8 mouse cellular contexts compared by ENCODE assay signal in the genomic region with DNA sequence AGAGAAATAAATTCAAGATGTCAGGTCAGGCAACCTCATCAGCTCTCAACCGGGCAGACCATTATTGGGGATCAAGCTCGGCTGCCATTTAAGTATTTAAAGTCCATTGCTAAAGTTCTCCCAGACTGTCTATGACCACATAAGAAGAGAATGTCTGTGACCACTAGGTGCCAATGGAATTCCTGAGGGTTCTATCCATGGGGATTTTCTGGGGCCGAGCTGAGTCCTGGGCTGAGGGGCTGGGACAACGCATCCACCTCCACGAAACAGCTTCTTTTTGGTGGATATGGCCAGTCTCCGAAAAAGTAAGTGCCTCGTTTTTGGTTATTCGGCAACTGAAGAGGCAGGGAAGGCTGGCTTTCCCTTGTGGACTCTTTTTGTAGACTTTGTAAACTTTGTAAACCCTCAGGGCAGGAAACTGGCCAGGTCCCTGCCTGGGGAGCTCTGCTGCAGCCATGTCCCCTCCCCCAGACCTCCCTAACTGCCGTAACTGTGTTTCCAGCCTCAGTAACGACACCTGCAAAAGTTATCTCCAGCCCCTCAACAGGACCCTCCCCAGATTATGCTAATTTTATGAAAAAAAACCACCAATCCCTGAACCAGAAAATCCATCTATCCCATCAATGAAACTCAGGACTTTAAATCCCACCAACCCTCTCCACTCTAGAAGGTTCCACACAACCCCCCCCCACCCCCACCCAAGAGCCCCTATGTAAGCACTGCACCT. TPM values are rescaled to one million over a fixed set of nuclear protein-coding genes. Genes with fewer than 3 reads are reported as not detected.
DNase-seq lines count a peak whose midpoint lies in the region; ATAC-seq and TF ChIP-seq lines count a peak whose summit lies in the region.

A gene (plus strand): TSS at position 200 of the 727 bp plus-strand sequence.

- no peak for TF ChIP-seq CTCF in bone marrow macrophage, adult 2 months (IDR thresholded peaks at IDR 0.05; ENCODE audit: low read depth, low read length)

- peaks cover 21% of the 10 kb centered on the region for H3K4me1 ChIP-seq in bone marrow macrophage, adult 2 months (ENCODE audit: control insufficient read depth, insufficient read depth, low read length)
- peaks cover 9% of the 10 kb centered on the region for H3K4me1 ChIP-seq in midbrain, embryonic 12.5 days

- 0 out of 2 replicates have a peak, but pooled peaks cover 4% of the 10 kb centered on the region for H3K36me3 ChIP-seq in midbrain, embryonic 12.5 days

- H3K4me2 ChIP-seq in midbrain, embryonic 12.5 days (replicated peaks): no peak within 1 kb of the TSS

- peaks cover 7% of the 10 kb centered on the region for H3K27me3 ChIP-seq in midbrain, embryonic 12.5 days

- no peak within 1 kb of the TSS for H3K9ac ChIP-seq in midbrain, embryonic 12.5 days (replicated peaks)

- no peak for ATAC-seq in granulocyte monocyte progenitor cell, adult 5-6 weeks (replicated peaks; ENCODE audit: poor library complexity, severe bottlenecking)
- no peak for ATAC-seq in midbrain, embryonic 12.5 days (ENCODE audit: low FRiP score, low read depth)

- TF ChIP-seq POLR2A in bone marrow macrophage, adult 2 months (IDR thresholded peaks at IDR 0.05; ENCODE audit: borderline replicate concordance, low read depth, low read length): no peak

- WGBS in midbrain, embryonic 12.5 days: 81% methylated on average over 10 of the region's 10 CpGs

- DNase-seq in layer of hippocampus, adult 8-10 months (ENCODE audit: low spot score in 2 of 2): no peak
- DNase-seq in layer of hippocampus, adult 11-12 months (ENCODE audit: low spot score): no peak
- DNase-seq in layer of hippocampus, postnatal 14 days (ENCODE audit: low spot score in 2 of 2): no peak
- DNase-seq in MN1 (ENCODE audit: low spot score): no peak
- no peak for DNase-seq in kidney, postnatal 10 days

- no peak within 1 kb of the TSS for H3K27ac ChIP-seq in bone marrow macrophage, adult 2 months (ENCODE audit: insufficient read depth, low read depth, low read length)
- no peak within 1 kb of the TSS for H3K27ac ChIP-seq in midbrain, embryonic 12.5 days (replicated peaks)

- H3K4me3 ChIP-seq in bone marrow macrophage, adult 2 months (ENCODE audit: insufficient read depth, low read length): no peak within 1 kb of the TSS
- no peak within 1 kb of the TSS for H3K4me3 ChIP-seq in midbrain, embryonic 12.5 days

- H3K9me3 ChIP-seq in midbrain, embryonic 12.5 days: no peaks in the 10 kb centered on the region

RNA-seq across cellular contexts. Expression of the gene that starts here (rescaled TPM):
- 100 to 1,000 TPM; 139 to 158 (median 150) TPM for total RNA-seq in layer of hippocampus, adult 8-10 months (2022)
- 140 and 150 TPM in 2 replicates for polyA plus RNA-seq in bone marrow macrophage, adult 2 months (2012; ENCODE audit: insufficient read depth, insufficient read length, missing spikeins)
- 302 and 383 TPM in 2 replicates for total RNA-seq in granulocyte monocyte progenitor cell, adult 5-6 weeks (2014; fragmentation: Nextera tagmentation)
- total RNA-seq in granulocyte monocyte progenitor cell, adult 5-6 weeks (2017): 365 and 381 TPM in 2 replicates
- 100 to 1,000 TPM; 140 to 142 TPM for total RNA-seq in layer of hippocampus, postnatal 14 days (2021)
- polyA plus RNA-seq in midbrain, embryonic 12.5 days (2016; fragmentation: Nextera tagmentation; extraction: Ambion mirVana): 426 and 434 TPM in 2 replicates
